ENCODE assay signal across 13 mouse cellular contexts in genomic region chr5:73938450-73938849, GRCm38 (mm10).
DNase-seq lines count a peak whose midpoint lies in the region; ATAC-seq and TF ChIP-seq lines count a peak whose summit lies in the region.
"Had no signal": no experiment of that assay in that cellular context is flagged by ENCODE, and none has a peak within 500 bp of the region (broad histone marks: within the 10 kb centered on the region; RNA-seq: fewer than 3 reads in every experiment).

No protein-coding gene starts in this region.

- no peaks in the 10 kb centered on the region for H3K79me2 ChIP-seq in heart, adult 2 months (replicated peaks; ENCODE audit: control insufficient read depth, insufficient read depth, low read length)

- no peak for DNase-seq in heart, adult 2 months
- no peak for DNase-seq in heart, postnatal 10 days
- no peak for DNase-seq in liver, postnatal 0 days
- DNase-seq in liver = no peak
- peak; percentile 51 for DNase-seq in brain, adult 2 months (ENCODE audit: low read depth, low spot score)
- DNase-seq in stomach, postnatal 0 days (ENCODE audit: low spot score) = no peak

- no peak overlapping the region for H3K9ac ChIP-seq in heart, adult 2 months (ENCODE audit: low read depth, low read length)
- H3K9ac ChIP-seq in liver, postnatal 0 days (replicated peaks) = no peak overlapping the region
- H3K9ac ChIP-seq in stomach, postnatal 0 days (ENCODE audit: low read length) = no peak overlapping the region
- H3K9ac ChIP-seq: heart, embryonic 12.5 days; hindbrain, embryonic 12.5 days; liver, embryonic 15.5 days; neural tube, embryonic 13.5 days had no signal

- no peak for ATAC-seq in liver, postnatal 0 days
- ATAC-seq in stomach, postnatal 0 days (ENCODE audit: low FRiP score, low TSS enrichment) = no peak
- ATAC-seq in cerebellum, adult (ENCODE audit: insufficient number of reproducible peaks, low FRiP score, low TSS enrichment) = no peak
- ATAC-seq: forebrain, embryonic 14.5 days had no signal

- H3K4me2 ChIP-seq in liver, postnatal 0 days (ENCODE audit: low read depth, low read length) = no peak overlapping the region
- H3K4me2 ChIP-seq in stomach, postnatal 0 days (replicated peaks; ENCODE audit: low read depth) = no peak overlapping the region
- H3K4me2 ChIP-seq: heart, embryonic 12.5 days; hindbrain, embryonic 12.5 days; liver, embryonic 15.5 days; neural tube, embryonic 13.5 days had no signal

- no peak for TF ChIP-seq POLR2A in heart, adult 2 months (IDR thresholded peaks at IDR 0.05; ENCODE audit: insufficient read depth, low read depth, low read length)

- intact Hi-C loops in heart, adult 2 months (cut with DNase I) = loop anchor here (1.0 to 10.0 kb wide), 2 partner anchors 136 to 339 kb away; no protein-coding TSS in a partner anchor
- intact Hi-C loops in heart, postnatal 10 days (cut with DNase I) = loop anchor here (2.0 kb wide), 1 partner anchor 338 kb away; no protein-coding TSS in a partner anchor

- no peaks in the 10 kb centered on the region for H3K36me3 ChIP-seq in heart, adult 2 months (ENCODE audit: control insufficient read depth, insufficient read depth, low read length)
- no peaks in the 10 kb centered on the region for H3K36me3 ChIP-seq in liver, postnatal 0 days (replicated peaks; ENCODE audit: insufficient read depth, low read length)
- no peaks in the 10 kb centered on the region for H3K36me3 ChIP-seq in stomach, postnatal 0 days (ENCODE audit: control insufficient read depth, insufficient read depth, low read length)
- H3K36me3 ChIP-seq: heart, embryonic 12.5 days; hindbrain, embryonic 12.5 days; limb, embryonic 10.5 days; liver, embryonic 15.5 days; neural tube, embryonic 13.5 days had no signal

- no peaks in the 10 kb centered on the region for H3K4me1 ChIP-seq in heart, adult 2 months (ENCODE audit: control insufficient read depth, insufficient read depth, low read length)
- H3K4me1 ChIP-seq in liver, postnatal 0 days (ENCODE audit: insufficient read depth) = no peaks in the 10 kb centered on the region
- no peaks in the 10 kb centered on the region for H3K4me1 ChIP-seq in stomach, postnatal 0 days (replicated peaks; ENCODE audit: control insufficient read depth, insufficient read depth)
- H3K4me1 ChIP-seq: heart, embryonic 12.5 days; liver, embryonic 15.5 days had no signal

- H3K27ac ChIP-seq in heart, adult 2 months = no peak overlapping the region
- H3K27ac ChIP-seq in liver, postnatal 0 days (ENCODE audit: low read depth) = no peak overlapping the region
- H3K27ac ChIP-seq in stomach, postnatal 0 days (replicated peaks) = no peak overlapping the region
- H3K27ac ChIP-seq: hindbrain, embryonic 12.5 days; liver, embryonic 15.5 days; neural tube, embryonic 13.5 days had no signal

- peak; percentile 49 for TF ChIP-seq CTCF in heart, adult 2 months (IDR thresholded peaks at IDR 0.05)
- TF ChIP-seq CTCF in liver, postnatal 0 days (IDR thresholded peaks at IDR 0.05; ENCODE audit: low read depth) = peak; percentile 28
- peak; percentile 69 for TF ChIP-seq CTCF in stomach, postnatal 0 days (IDR thresholded peaks at IDR 0.05; ENCODE audit: low read depth)

- no peak for TF ChIP-seq EP300 in heart, adult 2 months (IDR thresholded peaks at IDR 0.05; ENCODE audit: insufficient read depth, low read depth, low read length)
- TF ChIP-seq EP300 in liver, postnatal 0 days (IDR thresholded peaks at IDR 0.05; ENCODE audit: low read depth) = no peak
- TF ChIP-seq EP300 in stomach, postnatal 0 days (optimal IDR thresholded peaks at IDR 0.05) = no peak

- H3K9me3 ChIP-seq in liver, postnatal 0 days (ENCODE audit: low read length) = no peaks in the 10 kb centered on the region
- no peaks in the 10 kb centered on the region for H3K9me3 ChIP-seq in stomach, postnatal 0 days (ENCODE audit: control insufficient read depth, low read length)
- H3K9me3 ChIP-seq: heart, embryonic 12.5 days; hindbrain, embryonic 12.5 days; limb, embryonic 10.5 days; liver, embryonic 15.5 days; neural tube, embryonic 13.5 days had no signal

- H3K4me3 ChIP-seq in heart, adult 2 months = no peak overlapping the region
- no peak overlapping the region for H3K4me3 ChIP-seq in liver, postnatal 0 days (ENCODE audit: low read depth, low read length)
- H3K4me3 ChIP-seq in stomach, postnatal 0 days (ENCODE audit: low read depth, low read length) = no peak overlapping the region
- H3K4me3 ChIP-seq: heart, embryonic 12.5 days; hindbrain, embryonic 12.5 days; limb, embryonic 10.5 days; liver, embryonic 15.5 days; neural tube, embryonic 13.5 days had no signal

- 48% methylated on average over 4 of the region's 4 CpGs for WGBS in heart, adult 2 months
- 47% methylated on average over 4 of the region's 4 CpGs for WGBS in liver, postnatal 0 days (ENCODE audit: insufficient replicate concordance)
- 35% methylated on average over 4 of the region's 4 CpGs for WGBS in stomach, postnatal 0 days

- H3K27me3 ChIP-seq in heart, adult 2 months (ENCODE audit: control insufficient read depth, insufficient read depth, low read length) = no peaks in the 10 kb centered on the region
- no peaks in the 10 kb centered on the region for H3K27me3 ChIP-seq in liver, postnatal 0 days (ENCODE audit: insufficient read depth, low read length)
- H3K27me3 ChIP-seq in stomach, postnatal 0 days (ENCODE audit: control insufficient read depth, insufficient read depth, low read length) = no peaks in the 10 kb centered on the region
- H3K27me3 ChIP-seq: heart, embryonic 12.5 days; hindbrain, embryonic 12.5 days; liver, embryonic 15.5 days; neural tube, embryonic 13.5 days had no signal
